Mouse (Mus musculus) CH12.LX (cell line): ENCODE measurements at regions not wholly inside any gene's neighbourhood (a gene's known extent, or its start where the extent isn't known, plus 50 kb on each side); places are given as distances from the start of the nearest gene placed in this dataset.

Experiments used
- DNase-seq: peaks from one replicate; pipeline ENCODE4 v3.0.0-alpha.2; 2013; ENCODE audit errors: extremely low read depth
- H3K27ac ChIP-seq: 2 replicates; pipeline ENCODE4 v1.5.1; 2012; ENCODE audit warnings: low read depth, mild to moderate bottlenecking, control low read depth, moderate library complexity; ENCODE audit not compliant: insufficient read depth
- H3K27me3 ChIP-seq: replicated peaks from 2 replicates; pipeline ENCODE3; 2012; ENCODE audit warnings: inconsistent platforms
- H3K36me3 ChIP-seq, 2 experiments: replicated peaks in 1 of 2; 2 replicates each; pipeline versions ENCODE3 to v1.6.1; 2012; ENCODE audit warnings: inconsistent platforms in 1 of 2, low read length in 1 of 2, mild to moderate bottlenecking in 1 of 2, mixed read lengths in 1 of 2, moderate library complexity in 1 of 2; ENCODE audit not compliant: control insufficient read depth in 1 of 2, insufficient read depth in 1 of 2
- H3K4me1 ChIP-seq, 2 experiments: 2 replicates each; pipeline ENCODE4 v1.6.1; 2012; ENCODE audit warnings: inconsistent platforms in 1 of 2, moderate library complexity in 1 of 2; ENCODE audit not compliant: insufficient read depth in 2 of 2, control insufficient read depth in 1 of 2
- H3K4me2 ChIP-seq: 2 replicates; pipeline ENCODE4 v1.6.1; 2012; ENCODE audit warnings: low read depth, mild to moderate bottlenecking, control low read depth; ENCODE audit not compliant: poor library complexity, insufficient read depth, severe bottlenecking
- H3K4me3 ChIP-seq, 3 experiments: fragments of 150-350 bp in 1 of 3; sonication (generic) in 1 of 3; replicated peaks in 1 of 3; 2 replicates each; pipeline versions ENCODE3 to v1.5.1; 2011 to 2012; ENCODE audit warnings: low read depth in 2 of 3, low read length in 2 of 3, mild to moderate bottlenecking in 2 of 3, moderate library complexity in 2 of 3, control low read depth in 1 of 3, improper control_type of control experiment in 1 of 3, inconsistent platforms in 1 of 3, mixed read lengths in 1 of 3; ENCODE audit not compliant: poor library complexity in 1 of 3
- H3K79me2 ChIP-seq: replicated peaks from 2 replicates; pipeline ENCODE4 v1.6.1; 2012; ENCODE audit warnings: mild to moderate bottlenecking, moderate library complexity; ENCODE audit not compliant: control insufficient read depth, poor library complexity, insufficient read depth, severe bottlenecking; ENCODE audit errors: extremely low read depth
- H3K9ac ChIP-seq: 2 replicates; pipeline ENCODE4 v1.6.1; 2012; ENCODE audit warnings: low read depth, mild to moderate bottlenecking, control low read depth, moderate library complexity; ENCODE audit not compliant: insufficient read depth
- H3K9me3 ChIP-seq: replicated peaks from 2 replicates; pipeline ENCODE3; 2012; ENCODE audit warnings: low read length, inconsistent platforms, mixed read lengths
- BHLHE40 ChIP-seq: IDR thresholded peaks from 2 replicates; pipeline ENCODE4 v1.6.1; 2011; ENCODE audit warnings: mild to moderate bottlenecking, low read depth, low read length, improper control_type of control experiment
- CTCF ChIP-seq, 2 experiments: IDR thresholded peaks in 1 of 2; conservative IDR thresholded peaks in 1 of 2; 2 replicates each; pipeline ENCODE4 v1.5.1; 2011 to 2012; ENCODE audit warnings: low read depth in 2 of 2, low read length in 2 of 2, improper control_type of control experiment in 1 of 2, inconsistent platforms in 1 of 2, mild to moderate bottlenecking in 1 of 2, moderate library complexity in 1 of 2
- ELF1 ChIP-seq: IDR thresholded peaks from 2 replicates; pipeline ENCODE4 v1.6.1; 2014; ENCODE audit warnings: low read depth, mild to moderate bottlenecking, inconsistent platforms, low read length, improper control_type of control experiment
- EP300 ChIP-seq: IDR thresholded peaks from 2 replicates; pipeline ENCODE4 v1.6.1; 2011; ENCODE audit warnings: low read length, improper control_type of control experiment
- ETS1 ChIP-seq: conservative IDR thresholded peaks from 2 replicates; pipeline ENCODE4 v1.6.1; 2012; ENCODE audit warnings: low read depth, mild to moderate bottlenecking, inconsistent platforms, low read length, improper control_type of control experiment, moderate library complexity
- IRF4 ChIP-seq: IDR thresholded peaks from 2 replicates; pipeline ENCODE4 v1.6.1; 2014; ENCODE audit warnings: low read depth, mild to moderate bottlenecking, inconsistent platforms, low read length, improper control_type of control experiment
- JUN ChIP-seq: IDR thresholded peaks from 2 replicates; pipeline ENCODE4 v1.6.1; 2011; ENCODE audit warnings: low read depth, mild to moderate bottlenecking, low read length, improper control_type of control experiment, moderate library complexity; ENCODE audit not compliant: insufficient read depth
- KAT2A ChIP-seq: IDR thresholded peaks from 2 replicates; pipeline ENCODE4 v1.6.1; 2012; ENCODE audit warnings: low read length, improper control_type of control experiment, inconsistent platforms; ENCODE audit not compliant: insufficient replicate concordance
- MAFK ChIP-seq: IDR thresholded peaks from 2 replicates; pipeline ENCODE4 v1.6.1; 2011; ENCODE audit warnings: low read length, improper control_type of control experiment; ENCODE audit not compliant: insufficient replicate concordance
- MAX ChIP-seq: IDR thresholded peaks from 2 replicates; pipeline ENCODE4 v1.6.1; 2011; ENCODE audit warnings: low read length, improper control_type of control experiment
- MAZ ChIP-seq: IDR thresholded peaks from 2 replicates; pipeline ENCODE4 v1.6.1; 2012; ENCODE audit warnings: low read depth, mild to moderate bottlenecking, inconsistent platforms, low read length, improper control_type of control experiment, moderate library complexity
- MYC ChIP-seq: IDR thresholded peaks from 2 replicates; pipeline ENCODE4 v1.6.1; 2011; ENCODE audit warnings: low read depth, mild to moderate bottlenecking, improper control_type of control experiment, low read length
- NELFE ChIP-seq: IDR thresholded peaks from 2 replicates; pipeline ENCODE4 v1.6.1; 2011; ENCODE audit warnings: low read depth, low read length, improper control_type of control experiment
- NRF1 ChIP-seq: IDR thresholded peaks from 2 replicates; pipeline ENCODE4 v1.6.1; 2014; ENCODE audit warnings: low read depth, mild to moderate bottlenecking, inconsistent platforms, low read length, improper control_type of control experiment, moderate library complexity
- RCOR1 ChIP-seq: conservative IDR thresholded peaks from 2 replicates; pipeline ENCODE4 v1.6.1; 2012; ENCODE audit warnings: low read depth, mild to moderate bottlenecking, inconsistent platforms, low read length, improper control_type of control experiment
- SMC3 ChIP-seq: IDR thresholded peaks from 2 replicates; pipeline ENCODE4 v1.6.1; 2011; ENCODE audit warnings: low read depth, low read length, improper control_type of control experiment
- TBP ChIP-seq: conservative IDR thresholded peaks from 2 replicates; pipeline ENCODE4 v1.6.1; 2011; ENCODE audit warnings: low read depth, low read length, improper control_type of control experiment
- TCF12 ChIP-seq: IDR thresholded peaks from 2 replicates; pipeline ENCODE4 v1.6.1; 2014; ENCODE audit warnings: low read depth, mild to moderate bottlenecking, inconsistent platforms, low read length, improper control_type of control experiment
- USF1 ChIP-seq: IDR thresholded peaks from 2 replicates; pipeline ENCODE4 v1.6.1; 2014; ENCODE audit warnings: low read depth, mild to moderate bottlenecking, inconsistent platforms, low read length, improper control_type of control experiment
- USF2 ChIP-seq: conservative IDR thresholded peaks from 2 replicates; pipeline ENCODE4 v1.6.1; 2011; ENCODE audit warnings: low read depth, low read length, improper control_type of control experiment
- ZMIZ1 ChIP-seq: IDR thresholded peaks from 2 replicates; pipeline ENCODE4 v1.6.1; 2012; ENCODE audit warnings: low read depth, mild to moderate bottlenecking, inconsistent platforms, low read length, improper control_type of control experiment
- dilution Hi-C: fragments of 300-500 bp; cut with MboI; formaldehyde crosslinking; loops from 2 replicates; pipeline ENCODE4 v1.14.3; 2020; ENCODE audit warnings: low sequenced_read_pairs; ENCODE audit not compliant: extremely low pct_unique_long_range_greater_than_20kb, extremely low pct_ligation_motif_present
- in situ Hi-C: fragments of 300-500 bp; cut with MboI; formaldehyde crosslinking; loops from 3 replicates; pipeline ENCODE4 v1.14.3; 2019; ENCODE audit warnings: low sequenced_read_pairs, low pct_ligation_motif_present, low pct_unique_long_range_greater_than_20kb, mixed read lengths

- Histone ChIP-seq H3K36me3 (no peaks in the 10 kb centered on the region), H3K79me2 (no peaks in the 10 kb centered on the region), H3K9ac (no peak overlapping the region), H3K27me3 (no peaks in the 10 kb centered on the region), H3K9me3 (peaks cover 59% of the 10 kb centered on the region), H3K27ac (no peak overlapping the region), H3K4me1 (no peaks in the 10 kb centered on the region), H3K4me3 (no peak overlapping the region), H3K4me2 (no peak overlapping the region)
- in situ Hi-C loops = no loop called here
- dilution Hi-C loops = no loop called here
- no peak for DNase-seq
- TF ChIP-seq EP300 = no peak
- TF ChIP-seq ETS1 = no peak
- no peak for TF ChIP-seq USF1
- no peak for TF ChIP-seq ELF1
- TF ChIP-seq ZMIZ1 = no peak
- TF ChIP-seq KAT2A = no peak
Observed at GRCm38 (mm10) chr16:73259283-73259682, 951.2 kb downstream of the Robo1 start.

- Histone ChIP-seq H3K4me1 (no peaks in the 10 kb centered on the region), H3K9ac (no peak overlapping the region), H3K79me2 (no peaks in the 10 kb centered on the region), H3K27me3 (no peaks in the 10 kb centered on the region), H3K9me3 (peaks cover 55% of the 10 kb centered on the region), H3K4me2 (no peak overlapping the region), H3K27ac (no peak overlapping the region), H3K36me3 (no peaks in the 10 kb centered on the region), H3K4me3 (no peak overlapping the region)
- DNase-seq = no peak
- dilution Hi-C loops = no loop called here
- in situ Hi-C loops = no loop called here
- no peak for TF ChIP-seq MYC
- no peak for TF ChIP-seq JUN
- no peak for TF ChIP-seq TBP
- no peak for TF ChIP-seq CTCF (conservative IDR thresholded peaks at IDR 0.05 in 1 of 2, IDR thresholded peaks at IDR 0.05 in 1 of 2; ENCODE audit: low read depth in 2 of 2, low read length in 2 of 2)
- TF ChIP-seq IRF4 = no peak
- no peak for TF ChIP-seq MAX
- TF ChIP-seq TCF12 = no peak
- TF ChIP-seq USF2 = no peak
- no peak for TF ChIP-seq MAFK
- no peak for TF ChIP-seq RCOR1
- no peak for TF ChIP-seq MAZ
- TF ChIP-seq NELFE = no peak
- no peak for TF ChIP-seq BHLHE40
- TF ChIP-seq NRF1 = no peak
- no peak for TF ChIP-seq ELF1
- no peak for TF ChIP-seq SMC3
Observed at GRCm38 (mm10) chr16:73245073-73245590, 937.0 kb downstream of the Robo1 start.
